Mouse (Mus musculus) olfactory bulb, adult 2 months (tissue): ENCODE measurements at regions not wholly inside any gene's neighbourhood (a gene's known extent, or its start where the extent isn't known, plus 50 kb on each side); places are given as distances from the start of the nearest gene placed in this dataset.

Source experiments
- CTCF ChIP-seq: fragments of 200-500 bp; IDR thresholded peaks from 2 replicates; pipeline ENCODE4 v1.5.1; 2012; ENCODE audit warnings: low read depth, mild to moderate bottlenecking, low read length, moderate library complexity; ENCODE audit not compliant: insufficient read depth
- POLR2A ChIP-seq: fragments of 200-500 bp; IDR thresholded peaks from 2 replicates; pipeline ENCODE4 v1.6.1; 2012; ENCODE audit warnings: mild to moderate bottlenecking, low read depth, low read length, moderate library complexity; ENCODE audit not compliant: insufficient read depth

DNA sequence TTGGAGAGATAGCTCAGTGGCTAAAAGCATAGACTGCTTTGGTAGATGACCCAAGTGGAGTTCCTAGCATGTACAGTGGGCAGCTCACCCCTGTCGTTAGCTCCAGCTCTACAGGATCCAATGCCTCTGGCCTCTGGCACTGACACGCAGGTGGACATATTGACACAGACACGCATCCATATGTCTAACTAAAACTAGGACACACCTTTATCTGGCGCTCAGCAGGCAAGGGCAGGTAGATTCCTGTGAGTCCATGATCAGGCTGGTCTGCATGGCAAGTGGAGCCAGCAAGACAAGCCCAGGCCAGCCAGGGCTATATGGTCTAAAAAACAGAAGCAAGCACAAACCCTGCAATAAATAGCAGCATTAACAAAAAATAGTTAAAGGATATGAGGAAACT, 358.3 kb downstream of the Abcc12 start:
- TF ChIP-seq CTCF (no peak), POLR2A (no peak)
